Mouse (Mus musculus): Measurements from ENCODE around the gene Akap1.
"Not testable (repeated sequence)": the region's sequence is repeated elsewhere in the genome, so short reads cannot be mapped to it uniquely, and the experiment has no call there.

DNA sequence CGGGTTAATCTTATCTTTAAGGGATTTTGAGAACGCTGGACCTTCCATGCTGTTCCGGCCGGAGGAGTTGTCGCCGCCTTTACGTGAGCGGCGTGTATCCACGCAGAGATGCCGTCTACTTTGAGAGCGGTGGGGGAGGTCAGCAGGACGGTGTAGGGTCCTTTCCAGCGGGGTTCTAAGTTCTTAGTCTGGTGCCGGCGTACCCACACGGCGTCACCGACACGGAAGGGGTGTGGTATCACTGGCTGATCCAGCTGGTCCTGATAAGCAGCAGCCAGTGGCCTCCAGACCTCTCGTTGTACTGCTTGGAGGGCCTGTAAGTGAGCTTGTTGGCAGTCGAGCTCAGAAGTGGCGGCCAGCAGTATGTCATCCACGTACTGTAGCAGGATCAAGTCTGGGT is 28.4 kb upstream of the Akap1 start:
- TF ChIP-seq CTCF (IDR thresholded peaks at IDR 0.05; ENCODE audit: insufficient read depth, low read length); POLR2A (IDR thresholded peaks at IDR 0.05; ENCODE audit: borderline replicate concordance, extremely low read depth, low read depth, low read length): not testable (repeated sequence)

Measured in lung, adult 2 months (tissue).